Mouse (Mus musculus) forelimb bud, embryonic 11.5 days (tissue): Measurements from ENCODE around the gene Soga3.
A peak's percentile ranks its signal among the peaks of the same experiment; 100 is the strongest.

Experiments used
- DNase-seq: peaks from one replicate; pipeline ENCODE4 v3.0.0-alpha.2; 2012; ENCODE audit warnings: low read depth, low spot score

The Soga3 gene

DNA sequence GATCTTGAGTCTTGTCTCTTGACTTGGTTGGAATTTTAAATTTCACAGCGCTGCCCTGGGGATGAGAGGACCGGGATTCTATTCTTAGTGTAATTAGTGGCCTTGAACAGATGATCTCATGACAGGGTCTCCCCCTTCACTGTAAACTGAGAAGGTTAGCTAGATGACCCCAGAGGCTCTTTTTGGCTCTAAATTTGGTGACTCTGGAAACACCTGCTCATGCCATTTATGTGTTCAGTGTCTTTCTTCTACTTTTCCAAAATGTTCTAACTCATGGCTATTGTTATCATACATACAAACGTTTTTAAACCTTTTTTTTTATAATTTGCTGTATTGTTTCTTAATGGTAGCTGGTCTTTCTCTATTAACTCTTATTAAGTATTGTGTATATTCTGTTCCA, 65.1 kb downstream of the Soga3 start:
- no peak for DNase-seq

DNA sequence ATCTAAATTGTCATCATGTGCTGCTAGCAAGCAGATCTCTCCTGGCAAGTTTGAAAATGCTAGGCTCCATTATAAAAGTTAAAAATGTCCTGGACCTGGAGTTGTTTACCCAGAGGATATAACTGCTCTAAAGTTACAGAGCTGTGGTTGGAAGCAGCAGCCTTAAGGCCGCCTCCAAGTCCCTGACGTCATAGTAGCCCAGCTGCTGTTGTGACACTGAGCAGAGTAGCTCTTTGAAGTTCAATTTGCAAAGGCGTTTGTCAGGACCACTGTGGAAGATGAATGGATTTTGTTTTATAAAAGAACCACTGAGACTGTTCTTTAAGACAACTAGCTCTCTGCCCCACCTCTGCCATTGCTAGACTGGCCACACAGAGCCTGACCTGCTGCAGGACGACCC, 67.8 kb downstream of the Soga3 start, which contains the start of gene 9330159F19Rik:
9330159F19Rik (plus strand) TSS at position 154 of the 400 bp plus-strand sequence.
- peak; percentile 61 for DNase-seq

- DNase-seq = no peak
Measured at GRCm38 (mm10) chr10:29213534-29214100, 70.0 kb downstream of the Soga3 start.

DNA sequence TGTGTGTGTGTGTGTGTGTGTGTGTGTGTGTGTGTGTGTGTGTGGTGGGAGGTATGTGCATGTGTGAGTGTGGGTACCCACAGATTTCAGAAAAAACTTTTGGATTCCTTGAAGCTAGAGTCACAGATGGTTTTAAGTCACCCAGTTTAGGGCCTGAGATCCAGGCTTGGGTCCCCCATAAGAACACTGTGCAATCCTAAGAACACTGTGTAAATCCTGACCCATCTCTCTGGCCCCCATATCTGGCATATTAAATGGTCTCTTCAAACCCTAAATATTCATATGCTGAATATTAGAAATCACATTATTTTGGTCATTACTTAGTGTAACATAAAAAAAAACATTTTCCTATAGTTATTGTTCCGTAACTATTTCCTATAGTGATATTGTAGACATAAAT, 73.3 kb downstream of the Soga3 start:
- DNase-seq = no peak

DNA sequence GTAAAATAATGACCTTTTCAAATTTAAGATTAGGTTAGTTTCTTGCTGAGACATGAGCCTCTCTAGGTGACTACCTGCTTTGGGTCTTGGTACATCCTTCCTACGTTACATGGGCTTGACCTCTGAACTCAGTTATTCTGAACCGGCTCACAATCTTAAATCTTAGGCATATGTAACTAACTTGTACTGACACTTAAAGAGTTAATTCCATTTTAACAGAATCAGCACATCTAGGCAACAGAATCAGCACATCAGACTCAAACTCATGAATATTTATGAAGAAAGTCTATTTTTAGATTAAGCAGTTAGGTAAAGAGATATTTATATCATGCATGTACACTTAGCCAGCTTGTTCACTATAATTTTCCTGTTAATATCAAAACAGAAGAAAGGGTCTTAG, 73.8 kb downstream of the Soga3 start:
- DNase-seq = no peak

- no peak for DNase-seq
Measured at GRCm38 (mm10) chr10:29225329-29225728, 81.7 kb downstream of the Soga3 start.

- DNase-seq = no peak
Measured at GRCm38 (mm10) chr10:29231208-29231607, 87.6 kb downstream of the Soga3 start.
